Mouse (Mus musculus) small intestine, adult 2 months (tissue): ENCODE data around the gene Tgfbi. TPM values are rescaled to one million over a fixed set of nuclear protein-coding genes. Genes with fewer than 3 reads are reported as not detected.

Source experiments
- H3K27ac ChIP-seq: fragments of 200-500 bp; 2 replicates; pipeline ENCODE4 v1.5.1; 2012; ENCODE audit warnings: low read depth, low read length, control low read depth, inconsistent platforms; ENCODE audit not compliant: insufficient read depth
- H3K27me3 ChIP-seq: fragments of 200-500 bp; 2 replicates; pipeline ENCODE4 v1.6.1; 2012; ENCODE audit warnings: mild to moderate bottlenecking, moderate library complexity, low read length, inconsistent platforms; ENCODE audit not compliant: control insufficient read depth, insufficient read depth
- H3K36me3 ChIP-seq: fragments of 200-500 bp; 2 replicates; pipeline ENCODE4 v1.6.1; 2012; ENCODE audit warnings: mild to moderate bottlenecking, low read length, control low read depth, inconsistent platforms; ENCODE audit not compliant: control insufficient read depth, insufficient read depth
- H3K4me1 ChIP-seq: fragments of 200-500 bp; 2 replicates; pipeline ENCODE4 v1.6.1; 2012; ENCODE audit warnings: low read length, inconsistent platforms, mixed read lengths; ENCODE audit not compliant: control insufficient read depth, insufficient read depth, insufficient read length
- H3K4me3 ChIP-seq: fragments of 200-500 bp; 2 replicates; pipeline ENCODE4 v1.5.1; 2012; ENCODE audit warnings: low read depth, mild to moderate bottlenecking, control low read depth, inconsistent platforms, low read length, moderate library complexity
- CTCF ChIP-seq: fragments of 200-500 bp; IDR thresholded peaks from 2 replicates; pipeline ENCODE4 v1.5.1; 2012; ENCODE audit warnings: low read depth, mild to moderate bottlenecking, control low read depth, inconsistent platforms, low read length, moderate library complexity, mixed read lengths; ENCODE audit not compliant: insufficient replicate concordance, insufficient read length; ENCODE audit errors: extremely low read depth
- POLR2A ChIP-seq: fragments of 200-500 bp; IDR thresholded peaks from 2 replicates; pipeline ENCODE4 v1.6.1; 2012; ENCODE audit warnings: low read depth, mild to moderate bottlenecking, control low read depth, inconsistent platforms, low read length, moderate library complexity
- WGBS: fragments of 180-500 bp; shearing (Covaris S2); methylation state at CpG from one replicate; pipeline ENCODE4 v1.1.7; 2018; 5-methylcytosine and 5-hydroxymethylcytosine counted together
- polyA plus RNA-seq: library from polyadenylated mRNA; depleted of rRNA; stranded (reverse); fragments of >200 nt; gene quantifications from 2 replicates; pipeline ENCODE4 v1.2.3, GENCODE M21; 2012; rRNA removed

The Tgfbi gene
- polyA plus RNA-seq, 1 experiment: 221 TPM

- TF ChIP-seq POLR2A (no peak), CTCF (no peak)
- no peaks in the 10 kb centered on the region for H3K36me3 ChIP-seq
- H3K27ac ChIP-seq: no peak overlapping the region
- no peaks in the 10 kb centered on the region for H3K27me3 ChIP-seq
- peaks cover 20% of the 10 kb centered on the region for H3K4me1 ChIP-seq
- no peak overlapping the region for H3K4me3 ChIP-seq
- WGBS: 73% methylated on average over 4 of the region's 4 CpGs
Measured at GRCm38 (mm10) chr13:56681924-56682323, 72.6 kb downstream of the Tgfbi start.

GRCm38 (mm10) chr13:56682326-56682725 is 73.0 kb downstream of the Tgfbi start:
- Histone ChIP-seq H3K4me3 (no peak overlapping the region), H3K36me3 (no peaks in the 10 kb centered on the region), H3K27me3 (no peaks in the 10 kb centered on the region), H3K27ac (no peak overlapping the region), H3K4me1 (peaks cover 20% of the 10 kb centered on the region)
- no peak for TF ChIP-seq CTCF
- no peak for TF ChIP-seq POLR2A
- 72% methylated on average over 17 of the region's 17 CpGs for WGBS

GRCm38 (mm10) chr13:56683306-56683705 is 74.0 kb downstream of the Tgfbi start:
- TF ChIP-seq POLR2A (no peak), CTCF (no peak)
- H3K4me1 ChIP-seq: peaks cover 13% of the 10 kb centered on the region
- 86% methylated on average over 7 of the region's 7 CpGs for WGBS
- H3K27ac ChIP-seq: no peak overlapping the region
- no peaks in the 10 kb centered on the region for H3K27me3 ChIP-seq
- no peak overlapping the region for H3K4me3 ChIP-seq
- H3K36me3 ChIP-seq: no peaks in the 10 kb centered on the region

Other genes starting within 250 kb of the Tgfbi start
- gene Gm3045, start 182.9 kb upstream of the Tgfbi start, polyA plus RNA-seq: not detected in 2 replicates
- 0.25 and 0.43 TPM in 2 replicates for gene Slc25a48, start 171.2 kb upstream of the Tgfbi start, polyA plus RNA-seq
- not detected in 2 replicates for gene Il9, start 127.3 kb upstream of the Tgfbi start, polyA plus RNA-seq
- 0.60 and 2.2 TPM in 2 replicates for gene Fbxl21, start 87.1 kb upstream of the Tgfbi start, polyA plus RNA-seq
- gene Lect2, start 61.0 kb upstream of the Tgfbi start, polyA plus RNA-seq: 2.5 TPM in 1 of 2 replicates, not detected in the other
- 2.7 and 6.3 TPM in 2 replicates for gene Smad5, start 93.5 kb downstream of the Tgfbi start, polyA plus RNA-seq
- gene Gm45623, start 144.3 kb downstream of the Tgfbi start, polyA plus RNA-seq: 0.23 and 2.7 TPM in 2 replicates